12 mouse cellular contexts compared by ENCODE assay signal in the genomic region with DNA sequence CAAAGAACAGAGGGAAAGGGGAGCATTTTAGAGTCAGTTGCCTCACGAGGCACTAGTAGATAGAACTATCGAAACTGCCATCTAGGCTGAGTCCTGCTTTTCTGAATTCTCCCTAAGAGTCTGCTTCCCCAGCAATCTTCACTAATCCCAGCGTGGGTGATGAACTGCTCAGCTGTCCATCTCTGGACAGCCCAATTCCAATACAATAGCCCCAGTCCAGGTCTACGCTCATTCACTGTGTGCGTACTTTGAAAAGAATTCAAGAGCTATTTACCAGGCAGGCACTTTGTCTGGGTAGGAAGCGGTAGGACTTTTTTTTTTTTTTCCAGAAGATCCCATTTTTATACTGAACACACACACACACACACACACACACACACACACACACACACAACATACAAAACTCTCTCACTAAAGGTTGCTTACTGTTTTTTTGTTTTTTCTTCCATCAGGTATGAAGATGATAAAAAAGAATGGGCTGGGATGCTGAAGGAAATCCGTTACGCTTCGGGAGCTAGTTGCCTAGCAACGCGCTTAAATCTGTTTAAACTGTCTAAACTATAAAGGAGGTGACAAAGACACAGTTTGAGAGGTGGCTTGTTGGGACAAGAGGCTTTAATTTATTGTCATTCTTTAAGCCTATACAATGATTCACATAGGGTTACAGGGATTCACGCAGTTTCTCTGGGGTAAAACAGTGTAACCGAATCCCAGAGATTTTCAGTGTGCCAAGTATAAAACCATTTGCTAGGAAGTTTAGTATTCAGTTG. TPM values are rescaled to one million over a fixed set of nuclear protein-coding genes. Genes with fewer than 3 reads are reported as not detected.
DNase-seq lines count a peak whose midpoint lies in the region; ATAC-seq and TF ChIP-seq lines count a peak whose summit lies in the region.
"Had no signal": no experiment of that assay in that cellular context is flagged by ENCODE, and none has a peak within 500 bp of the region (broad histone marks: within the 10 kb centered on the region; RNA-seq: fewer than 3 reads in every experiment).

No protein-coding gene starts in this region.

- H3K79me2 ChIP-seq in myocyte (ENCODE audit: control insufficient read depth, insufficient read depth) = no peaks in the 10 kb centered on the region

- no peak overlapping the region for H3K9ac ChIP-seq in hindbrain, embryonic 13.5 days
- H3K9ac ChIP-seq: embryonic facial prominence, embryonic 15.5 days; liver, embryonic 13.5 days had no signal

- H3K4me3 ChIP-seq in hindbrain, embryonic 13.5 days = no peak overlapping the region
- no peak overlapping the region for H3K4me3 ChIP-seq in myocyte
- H3K4me3 ChIP-seq: embryonic facial prominence, embryonic 15.5 days; liver, embryonic 13.5 days had no signal

- peak; percentile 60 for DNase-seq in brain, adult 2 months (ENCODE audit: low read depth, low spot score)
- DNase-seq in embryo, embryonic 11 days = peak; percentile 72
- no peak for DNase-seq in thymus, postnatal 0 days (ENCODE audit: low spot score)
- DNase-seq in ovary, postnatal 14 days (ENCODE audit: low spot score) = no peak
- DNase-seq in cerebellum, postnatal 10 days = no peak
- DNase-seq: gastrocnemius, postnatal 10 days; liver, embryonic 13.5 days; lung, postnatal 4 days had no signal

- H3K4me2 ChIP-seq in hindbrain, embryonic 13.5 days = peak overlapping the region; percentile 25
- H3K4me2 ChIP-seq in myocyte (ENCODE audit: low read depth) = peak overlapping the region; percentile 44
- H3K4me2 ChIP-seq: embryonic facial prominence, embryonic 15.5 days; liver, embryonic 13.5 days had no signal

- no peaks in the 10 kb centered on the region for H3K9me3 ChIP-seq in hindbrain, embryonic 13.5 days
- H3K9me3 ChIP-seq: embryonic facial prominence, embryonic 15.5 days; liver, embryonic 13.5 days had no signal

- WGBS in hindbrain, embryonic 13.5 days = 22% methylated on average over 13 of the region's 13 CpGs

- no peak overlapping the region for H3K27ac ChIP-seq in hindbrain, embryonic 13.5 days
- H3K27ac ChIP-seq: embryonic facial prominence, embryonic 15.5 days; liver, embryonic 13.5 days had no signal

- TF ChIP-seq POLR2A in myocyte (IDR thresholded peaks at IDR 0.05; ENCODE audit: insufficient read length, low read depth) = no peak

- peaks cover 5% of the 10 kb centered on the region for H3K4me1 ChIP-seq in hindbrain, embryonic 13.5 days (replicated peaks)
- H3K4me1 ChIP-seq: embryonic facial prominence, embryonic 15.5 days; liver, embryonic 13.5 days had no signal

- no peak for ATAC-seq in hindbrain, embryonic 13.5 days (ENCODE audit: low FRiP score)

- H3K36me3 ChIP-seq in hindbrain, embryonic 13.5 days = peaks cover 27% of the 10 kb centered on the region
- peaks cover 5% of the 10 kb centered on the region for H3K36me3 ChIP-seq in myocyte (ENCODE audit: control insufficient read depth, insufficient read depth)
- H3K36me3 ChIP-seq: liver, embryonic 13.5 days had no signal

- H3ac ChIP-seq in myocyte (ENCODE audit: control insufficient read depth, insufficient read length) = no peak overlapping the region

- no peaks in the 10 kb centered on the region for H3K27me3 ChIP-seq in hindbrain, embryonic 13.5 days
- H3K27me3 ChIP-seq in myocyte (ENCODE audit: control insufficient read depth, insufficient read depth, insufficient read length) = no peaks in the 10 kb centered on the region
- H3K27me3 ChIP-seq: CH12.LX; embryonic facial prominence, embryonic 15.5 days; liver, embryonic 13.5 days had no signal

TF ChIP-seq in myocyte, 11 proteins besides CTCF, POLR2A, EP300 and RAD21:
- TF ChIP-seq MYOG (IDR thresholded peaks at IDR 0.05; ENCODE audit: control insufficient read depth in 1 of 3, insufficient read depth in 1 of 3, insufficient read length in 2 of 3, low read depth in 2 of 3) (peak in 1 of 3 experiments; percentile 11), TCF3 (IDR thresholded peaks at IDR 0.05; ENCODE audit: insufficient read length, low read depth) (no peak), MAX (IDR thresholded peaks at IDR 0.05; ENCODE audit: low read depth) (no peak), CEBPB (IDR thresholded peaks at IDR 0.05; ENCODE audit: insufficient read depth, poor library complexity, severe bottlenecking) (no peak), MYOD1 (IDR thresholded peaks at IDR 0.05; ENCODE audit: control insufficient read depth in 1 of 3, insufficient read length in 2 of 3, low read depth in 2 of 3) (peak in 1 of 3 experiments; percentile 57)

RNA-seq across cellular contexts. Expression of gene Klhl41, which starts 13.3 kb away (rescaled TPM):
- 0.36 and 0.48 TPM in 2 replicates for polyA plus RNA-seq in hindbrain, embryonic 13.5 days (2015; fragmentation: Nextera tagmentation; extraction: Ambion mirVana)
- 184 TPM for polyA plus RNA-seq in myocyte (2012; fragmentation: generic; extraction: Trizol)
- 0.51 and 0.82 TPM in 2 replicates for polyA plus RNA-seq in thymus, postnatal 0 days (2015; fragmentation: Nextera tagmentation; extraction: Ambion mirVana)

RNA-seq across cellular contexts. Expression of gene Fastkd1, which starts 30.1 kb away (rescaled TPM):
- 13.5 and 13.6 TPM in 2 replicates for polyA plus RNA-seq in hindbrain, embryonic 13.5 days (2015; fragmentation: Nextera tagmentation; extraction: Ambion mirVana)
- polyA plus RNA-seq in myocyte (2012; fragmentation: generic; extraction: Trizol) = 7.5 TPM
- 7.0 and 7.7 TPM in 2 replicates for polyA plus RNA-seq in thymus, postnatal 0 days (2015; fragmentation: Nextera tagmentation; extraction: Ambion mirVana)

RNA-seq across cellular contexts. Expression of gene Bbs5, which starts 36.2 kb away (rescaled TPM):
- polyA plus RNA-seq in hindbrain, embryonic 13.5 days (2015; fragmentation: Nextera tagmentation; extraction: Ambion mirVana) = 23.5 and 28.1 TPM in 2 replicates
- polyA plus RNA-seq in myocyte (2012; fragmentation: generic; extraction: Trizol) = 7.6 TPM
- polyA plus RNA-seq in thymus, postnatal 0 days (2015; fragmentation: Nextera tagmentation; extraction: Ambion mirVana) = 8.9 and 10.2 TPM in 2 replicates

RNA-seq across cellular contexts. Expression of gene Ppig, which starts 39.1 kb away (rescaled TPM):
- polyA plus RNA-seq in hindbrain, embryonic 13.5 days (2015; fragmentation: Nextera tagmentation; extraction: Ambion mirVana) = 136 and 143 TPM in 2 replicates
- 7.6 TPM for polyA plus RNA-seq in myocyte (2012; fragmentation: generic; extraction: Trizol)
- polyA plus RNA-seq in thymus, postnatal 0 days (2015; fragmentation: Nextera tagmentation; extraction: Ambion mirVana) = 127 and 139 TPM in 2 replicates

Comparison
In these comparisons a context has a peak if more than half of its experiments do, and no peak if none do; other contexts are left out.
1. DNase-seq: peak in brain, adult 2 months (single experiment) and embryo, embryonic 11 days (single experiment); none in thymus, postnatal 0 days (single experiment), ovary, postnatal 14 days (single experiment) and cerebellum, postnatal 10 days (0 of 2).
2. RNA of gene Klhl41, which starts 13.3 kb away (polyA plus RNA-seq): 184 TPM in myocyte (single experiment); 0.51 to 0.82 TPM in thymus, postnatal 0 days and 0.36 to 0.48 TPM in hindbrain, embryonic 13.5 days; every median in the first group is over 100 times any median in the second.